Mouse (Mus musculus) c-Kit-positive CD71-positive TER-119-positive erythroid progenitor cells, embryonic 14.5 days (primary cell): ENCODE results near the gene Dgke.

Experiments used
- DNase-seq: peaks from one replicate; pipeline ENCODE4 v3.0.0-alpha.2; 2013; ENCODE audit warnings: low spot score

Dgke gene

DNA sequence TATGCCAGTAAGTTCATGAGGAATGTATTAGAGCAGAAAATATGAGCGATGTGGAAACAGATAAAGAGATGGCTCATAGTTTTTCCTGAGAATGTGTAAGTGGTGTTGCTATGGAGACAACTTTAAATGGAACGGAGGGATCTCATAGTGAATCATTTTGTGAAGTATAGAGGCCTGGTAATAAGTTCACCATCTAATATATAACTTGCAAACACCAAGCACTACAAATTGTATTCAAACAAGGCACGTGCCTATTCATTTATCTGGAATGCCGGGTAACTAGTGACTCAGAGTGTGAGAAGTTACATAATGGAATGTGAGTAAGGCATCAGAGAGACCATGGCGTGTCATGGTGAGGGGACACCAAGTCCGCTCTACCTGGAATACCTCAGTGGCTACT lies 28.2 kb downstream of the Dgke start:
- DNase-seq, result no peak

GRCm38 (mm10) chr11:89035552-89035951 lies 31.1 kb downstream of the Dgke start:
- DNase-seq, result no peak

- DNase-seq, result no peak
Measured at GRCm38 (mm10) chr11:89034592-89034991, 32.1 kb downstream of the Dgke start.

GRCm38 (mm10) chr11:89031189-89031588 lies 35.5 kb downstream of the Dgke start:
- DNase-seq, result no peak

DNA sequence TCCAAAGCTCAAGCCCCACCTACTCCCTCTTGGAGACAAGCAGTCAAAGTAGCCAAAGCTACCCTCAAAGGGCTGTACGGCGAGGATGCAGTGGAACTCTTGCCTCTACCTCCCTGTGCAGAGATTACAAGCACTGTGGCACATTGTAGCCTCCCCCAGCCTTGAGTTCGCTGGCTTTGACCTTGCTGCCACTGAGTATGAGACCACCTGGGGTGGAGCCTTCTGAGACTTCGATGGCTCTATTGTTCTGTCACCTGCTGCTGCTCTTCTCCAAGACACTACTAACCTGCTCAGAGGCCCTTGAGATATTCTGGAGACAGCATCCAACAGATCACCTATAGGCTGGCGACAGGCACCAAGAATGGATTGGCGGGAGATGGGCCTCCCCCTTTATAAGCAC lies 36.1 kb downstream of the Dgke start:
- no peak for DNase-seq

GRCm38 (mm10) chr11:89028871-89029405 lies 37.7 kb downstream of the Dgke start:
- DNase-seq, result peak; percentile 54

GRCm38 (mm10) chr11:89027955-89028361 lies 38.7 kb downstream of the Dgke start:
- DNase-seq, result peak; percentile 27

DNA sequence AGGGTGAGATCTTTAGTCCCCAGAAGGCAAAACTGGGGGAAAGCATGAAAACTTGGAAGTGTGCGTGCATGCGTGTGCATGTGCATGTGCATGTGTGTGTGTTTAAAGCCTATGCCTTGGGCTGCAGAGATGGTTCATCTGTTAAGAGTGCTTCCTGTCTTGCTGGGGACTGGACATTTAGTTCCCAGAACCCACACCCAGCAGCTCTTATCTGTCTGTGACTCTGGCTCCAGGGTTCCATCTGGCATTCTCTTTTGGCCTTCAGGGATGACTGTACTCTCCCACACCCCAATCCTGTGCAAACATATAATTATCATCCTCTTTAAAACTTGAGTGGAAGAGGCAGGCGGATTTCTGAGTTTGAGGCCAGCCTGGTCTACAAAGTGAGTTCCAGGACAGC lies 40.5 kb downstream of the Dgke start:
- DNase-seq, result no peak

DNA sequence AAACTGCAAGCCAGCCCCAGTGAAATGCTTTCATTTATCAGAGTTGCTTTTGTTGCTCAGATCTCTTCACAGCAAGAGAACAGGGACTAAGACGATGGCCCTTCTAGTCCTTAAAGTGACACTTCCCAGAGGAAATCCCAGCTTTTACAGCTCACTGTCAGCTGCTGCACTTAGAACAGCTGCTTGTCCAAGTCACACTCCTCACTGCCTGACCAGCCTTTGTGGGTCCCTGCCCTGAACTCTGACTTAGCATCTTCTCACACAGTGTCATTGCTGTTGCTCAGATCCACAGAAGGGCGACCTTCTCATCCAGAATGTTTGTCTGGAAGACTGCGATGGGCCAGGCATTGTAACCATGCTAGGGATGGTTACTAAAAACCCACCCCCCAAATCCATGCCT lies 41.0 kb downstream of the Dgke start:
- DNase-seq, result no peak

DNA sequence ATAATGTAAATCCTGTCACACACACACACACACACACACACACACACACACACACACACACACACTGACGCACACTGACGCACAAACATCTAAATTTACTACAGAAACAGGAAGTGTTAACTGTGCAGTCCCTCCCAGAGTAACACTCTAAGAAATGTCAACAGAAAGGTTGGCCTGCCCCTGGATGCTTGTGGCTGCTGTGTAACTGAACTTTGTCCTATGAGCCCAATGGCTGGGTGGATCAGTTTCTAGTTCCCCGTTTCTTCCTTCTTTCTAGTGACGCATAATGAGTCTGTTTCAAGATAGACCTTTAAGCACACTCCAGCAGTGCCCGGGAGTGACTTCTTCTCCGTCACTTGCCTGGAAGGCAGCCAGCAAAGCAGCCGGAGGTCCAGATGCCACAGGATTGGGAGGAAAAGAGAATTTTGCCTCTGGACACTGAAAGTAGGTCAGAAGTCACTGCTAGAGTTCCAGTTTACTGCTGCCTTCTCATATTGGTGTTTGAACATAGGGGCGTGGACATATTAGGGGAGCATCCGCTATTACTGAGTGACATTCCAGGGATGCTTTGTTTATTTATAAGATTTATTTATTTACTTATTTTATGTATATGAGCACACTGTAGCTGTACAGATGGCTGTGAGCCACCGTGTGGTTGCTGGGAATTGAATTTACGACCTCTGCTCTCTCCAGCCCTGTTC lies 42.3 kb downstream of the Dgke start:
- no peak for DNase-seq

- no peak for DNase-seq
Measured at GRCm38 (mm10) chr11:89023477-89023876, 43.2 kb downstream of the Dgke start.

- DNase-seq, result no peak
Measured at GRCm38 (mm10) chr11:89022120-89022731, 44.4 kb downstream of the Dgke start.

- no peak for DNase-seq
Measured at GRCm38 (mm10) chr11:89021687-89022086, 45.0 kb downstream of the Dgke start.

- no peak for DNase-seq
Measured at GRCm38 (mm10) chr11:89020681-89021305, 45.9 kb downstream of the Dgke start.

GRCm38 (mm10) chr11:89017514-89018182 lies 49.0 kb downstream of the Dgke start:
- peak; percentile 79 for DNase-seq

DNA sequence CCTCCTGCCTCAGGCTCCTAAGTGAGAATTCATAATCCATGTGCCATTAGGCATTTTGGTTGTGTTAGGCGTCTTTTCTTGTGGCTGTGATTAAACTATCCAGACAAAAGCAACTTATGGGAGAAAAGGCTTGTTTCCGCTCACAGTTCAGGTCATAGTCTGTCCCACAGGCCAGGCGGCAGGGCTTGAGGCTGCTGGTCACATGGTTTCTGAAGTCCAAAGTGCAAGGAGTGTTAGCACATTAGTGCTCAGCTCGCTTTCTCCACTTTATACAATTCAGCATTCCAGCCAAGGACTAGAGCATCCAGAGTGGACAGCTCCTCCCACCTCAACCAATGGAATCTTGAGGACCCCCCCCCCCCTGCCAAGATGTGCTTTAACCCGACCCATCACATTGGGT lies 54.4 kb downstream of the Dgke start:
- DNase-seq, result no peak

DNA sequence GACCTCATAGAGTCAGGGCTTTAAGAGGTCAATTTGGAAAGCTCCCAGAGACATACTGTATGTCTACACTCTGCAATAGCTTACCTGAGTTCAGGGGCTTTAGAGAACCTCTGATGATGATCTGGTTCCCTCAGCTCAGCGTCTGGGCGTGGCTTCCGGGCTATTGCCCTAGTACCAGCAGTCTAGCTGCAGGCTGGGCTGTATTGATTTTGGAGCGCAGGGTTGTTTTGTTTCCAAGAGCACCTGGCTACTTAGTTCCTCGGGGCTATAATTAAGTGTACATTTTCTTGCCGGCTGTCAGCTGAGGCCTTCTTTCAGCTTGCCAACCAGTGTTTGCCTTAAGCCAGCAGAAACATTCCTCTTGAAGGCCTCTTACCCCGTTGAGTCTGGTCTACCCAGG lies 57.2 kb downstream of the Dgke start:
- no peak for DNase-seq

DNA sequence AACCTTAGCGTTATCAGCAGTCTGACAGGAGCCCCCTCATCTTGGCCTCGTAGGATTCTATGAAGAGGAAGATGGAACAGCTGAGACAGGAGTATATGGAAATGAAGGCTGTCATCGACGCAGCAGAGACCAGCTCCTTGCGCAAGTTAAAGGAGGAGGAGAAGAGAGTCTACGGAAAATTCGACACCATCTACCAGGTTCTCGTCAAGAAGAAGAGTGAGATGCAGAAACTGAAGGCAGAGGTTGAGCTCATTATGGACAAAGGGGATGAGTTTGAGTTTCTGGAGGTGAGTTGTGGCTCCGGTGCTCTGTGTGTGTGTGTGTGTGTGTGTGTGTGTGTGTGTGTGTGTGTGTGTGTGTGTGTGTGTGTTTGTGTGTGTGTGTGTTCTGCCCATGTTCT lies 57.6 kb downstream of the Dgke start:
- no peak for DNase-seq

GRCm38 (mm10) chr11:89007582-89007981 lies 59.1 kb downstream of the Dgke start:
- no peak for DNase-seq

GRCm38 (mm10) chr11:89006404-89006803 lies 60.2 kb downstream of the Dgke start:
- no peak for DNase-seq

- no peak for DNase-seq
Measured at GRCm38 (mm10) chr11:89005473-89005872, 61.2 kb downstream of the Dgke start.

DNA sequence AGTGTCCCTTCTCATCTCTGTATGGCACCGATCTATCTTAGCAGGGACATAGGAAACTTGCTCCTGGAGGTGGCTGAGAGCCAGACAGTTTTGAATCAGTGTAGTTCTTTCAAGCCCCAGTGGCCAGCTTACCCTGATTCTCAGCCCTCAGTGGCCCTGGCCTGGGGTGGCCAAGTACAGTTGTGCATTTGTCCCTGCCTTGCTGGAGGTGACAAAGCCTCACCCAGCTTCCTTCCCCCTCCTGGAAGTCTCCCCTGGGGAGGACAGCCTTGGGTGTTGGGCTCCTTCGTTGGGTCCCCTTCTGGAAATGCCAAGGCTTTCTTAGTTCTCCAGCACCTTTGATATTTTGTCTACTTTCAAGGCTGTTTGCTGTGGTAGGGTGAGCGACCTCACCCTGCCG lies 62.9 kb downstream of the Dgke start:
- no peak for DNase-seq

DNA sequence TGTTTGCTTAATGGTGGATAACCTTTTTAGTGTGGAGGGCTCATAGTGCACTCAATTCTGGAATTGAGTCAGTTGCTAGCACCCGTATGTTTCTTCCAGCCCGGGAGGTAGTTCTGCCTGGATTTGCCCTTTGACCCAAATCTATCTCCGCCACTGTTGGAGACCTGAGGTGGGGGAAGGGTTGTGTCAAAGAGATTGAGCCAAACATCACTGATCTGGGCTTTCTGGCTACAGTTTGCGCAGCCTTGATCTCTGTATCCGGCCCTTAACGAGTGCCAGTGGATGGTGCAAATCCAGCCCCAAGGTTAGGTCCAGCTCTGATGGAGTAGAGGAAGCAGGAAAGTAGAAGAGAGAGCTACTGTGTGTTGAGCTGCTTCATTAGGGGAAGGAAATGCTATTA lies 63.6 kb downstream of the Dgke start:
- no peak for DNase-seq
